Mouse (Mus musculus): ENCODE measurements at regions not wholly inside any gene's neighbourhood (a gene's known extent, or its start where the extent isn't known, plus 50 kb on each side); places are given as distances from the start of the nearest gene placed in this dataset.

DNA sequence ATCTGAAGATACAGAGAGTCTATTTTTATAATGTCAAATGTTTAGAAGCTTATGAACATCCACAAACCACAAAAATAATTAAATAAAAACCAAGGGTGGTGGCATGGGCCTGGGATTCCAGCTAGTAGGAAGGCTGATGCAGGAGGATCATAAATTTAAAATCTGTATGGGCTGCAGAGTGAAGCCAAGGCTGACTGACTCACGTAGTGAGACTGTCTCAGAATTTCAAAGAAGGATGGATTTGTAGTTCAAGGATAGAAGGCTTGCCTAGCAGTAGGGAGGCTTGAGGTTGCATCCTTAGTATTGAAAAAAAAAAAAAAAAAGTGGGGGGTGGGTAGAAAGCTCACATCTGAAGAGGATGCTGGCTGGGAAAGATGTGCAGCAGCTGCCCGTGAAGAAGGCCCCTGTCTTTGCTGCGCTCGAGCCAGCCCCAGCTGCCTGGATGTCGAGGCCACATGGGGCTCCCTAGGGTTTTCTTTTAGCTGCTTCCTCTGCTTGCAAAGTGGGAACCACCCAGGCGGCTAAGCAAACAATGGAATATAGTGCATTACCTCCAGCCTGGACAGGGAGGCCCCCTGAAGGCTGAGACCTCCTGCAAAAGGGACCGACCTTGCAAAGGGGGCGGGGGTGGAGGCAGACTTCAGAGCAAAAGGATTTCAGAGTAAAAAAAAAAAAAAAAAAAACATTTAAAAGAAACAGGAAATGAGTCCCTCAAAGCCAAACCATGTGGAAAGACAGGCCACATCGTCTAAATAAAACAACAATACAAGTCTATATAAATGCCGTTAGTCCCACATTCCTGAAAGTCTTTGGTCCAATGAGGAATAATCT, 101.3 kb downstream of the Tmco5 start:
- no peak for DNase-seq (ENCODE audit: low read depth)

GRCm38 (mm10) chr2:116980692-116981091, 102.2 kb downstream of the Tmco5 start:
- no peak for DNase-seq (ENCODE audit: low read depth)

GRCm38 (mm10) chr2:116983351-116983750, 104.9 kb downstream of the Tmco5 start:
- DNase-seq (ENCODE audit: low read depth), result no peak

GRCm38 (mm10) chr2:116983821-116984351, 105.4 kb downstream of the Tmco5 start:
- no peak for DNase-seq (ENCODE audit: low read depth)

DNA sequence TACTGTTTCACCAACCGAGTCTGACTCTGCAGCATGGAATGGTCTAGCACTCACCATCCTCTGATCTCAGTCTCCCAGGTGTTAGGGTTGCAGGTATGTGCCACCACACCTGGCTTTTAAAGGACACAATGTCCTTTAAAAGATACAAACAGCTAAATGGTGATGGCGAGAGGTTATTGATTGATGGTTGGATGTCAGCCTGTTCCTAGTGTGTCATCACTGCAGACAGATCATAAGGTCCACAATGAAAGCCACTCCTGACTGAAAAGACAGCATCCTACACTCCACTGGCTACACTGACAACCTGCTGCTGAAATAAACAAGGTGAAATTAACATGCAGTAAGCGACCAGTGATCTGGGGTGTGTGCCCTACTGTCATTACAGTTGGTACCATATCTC, 106.1 kb downstream of the Tmco5 start:
- no peak for DNase-seq (ENCODE audit: low read depth)

- no peak for DNase-seq (ENCODE audit: low read depth)
These were observed 107.1 kb downstream of the Tmco5 start for GRCm38 (mm10) chr2:116985549-116985948.

GRCm38 (mm10) chr2:116988953-116989674, 110.6 kb downstream of the Tmco5 start:
- DNase-seq (ENCODE audit: low read depth), result no peak

GRCm38 (mm10) chr2:116990106-116990505, 111.6 kb downstream of the Tmco5 start:
- no peak for DNase-seq (ENCODE audit: low read depth)

GRCm38 (mm10) chr2:116991561-116992042, 113.1 kb downstream of the Tmco5 start:
- no peak for DNase-seq (ENCODE audit: low read depth)

DNA sequence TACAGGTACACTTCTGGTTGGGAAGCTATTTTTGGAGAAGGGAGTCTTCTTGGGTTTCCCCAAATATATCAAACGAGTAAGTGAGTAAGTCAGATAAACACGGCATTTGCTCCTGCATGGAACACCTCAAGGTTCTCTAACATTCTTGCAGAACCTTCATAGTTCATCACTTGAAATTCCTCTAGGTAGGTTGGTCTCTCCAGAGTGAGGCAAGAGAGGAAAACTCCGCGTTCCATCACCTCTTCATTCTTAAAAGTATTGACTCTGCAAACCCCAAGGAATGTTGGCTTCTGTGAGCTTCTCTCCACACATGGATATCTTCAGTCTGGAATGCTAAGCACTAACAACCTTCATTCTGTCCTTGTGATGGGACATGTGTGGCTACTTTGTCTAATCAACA, 115.2 kb downstream of the Tmco5 start:
- no peak for DNase-seq (ENCODE audit: low read depth)

DNA sequence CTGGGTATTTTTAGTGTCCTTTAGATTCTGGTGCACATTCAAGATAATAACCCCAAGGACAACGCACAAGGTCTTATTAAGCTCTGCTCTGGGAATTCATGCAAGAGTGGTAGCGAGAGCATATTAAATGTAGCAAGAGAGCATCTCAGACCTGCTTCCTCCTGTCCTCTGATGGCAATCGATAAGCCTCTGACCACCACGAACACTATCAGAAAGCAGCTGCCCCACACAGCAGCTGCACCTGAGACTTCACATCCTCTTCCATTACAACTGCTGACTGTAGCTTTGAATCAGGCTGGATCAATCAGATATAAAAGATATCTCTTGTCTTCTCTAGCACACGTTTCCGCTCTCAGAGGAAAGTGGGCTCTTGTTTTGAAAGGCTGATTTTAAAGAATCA, 117.8 kb downstream of the Tmco5 start:
- DNase-seq (ENCODE audit: low read depth), result no peak

DNA sequence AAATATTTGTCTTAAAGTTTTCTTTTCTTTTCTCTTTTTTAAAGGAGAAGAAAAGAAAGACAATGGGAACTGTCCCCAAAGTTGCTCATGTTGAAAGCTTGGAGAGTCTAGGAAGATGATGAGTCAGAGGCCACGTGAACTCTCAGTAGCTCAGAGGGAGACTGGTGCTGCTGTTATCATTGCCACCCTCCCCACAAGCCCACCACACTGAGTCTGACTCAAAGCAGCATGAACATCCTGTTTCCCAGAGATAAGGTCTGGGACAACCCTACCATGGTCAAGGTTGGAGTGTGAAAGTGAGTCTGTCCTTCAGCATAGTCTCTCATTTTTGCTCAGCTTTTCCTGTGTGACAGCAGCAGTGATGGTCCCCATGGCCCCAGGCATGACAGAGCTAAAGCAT, 120.3 kb downstream of the Tmco5 start:
- DNase-seq (ENCODE audit: low read depth), result no peak

GRCm38 (mm10) chr2:116999592-116999991, 121.1 kb downstream of the Tmco5 start:
- DNase-seq (ENCODE audit: low read depth), result no peak

DNA sequence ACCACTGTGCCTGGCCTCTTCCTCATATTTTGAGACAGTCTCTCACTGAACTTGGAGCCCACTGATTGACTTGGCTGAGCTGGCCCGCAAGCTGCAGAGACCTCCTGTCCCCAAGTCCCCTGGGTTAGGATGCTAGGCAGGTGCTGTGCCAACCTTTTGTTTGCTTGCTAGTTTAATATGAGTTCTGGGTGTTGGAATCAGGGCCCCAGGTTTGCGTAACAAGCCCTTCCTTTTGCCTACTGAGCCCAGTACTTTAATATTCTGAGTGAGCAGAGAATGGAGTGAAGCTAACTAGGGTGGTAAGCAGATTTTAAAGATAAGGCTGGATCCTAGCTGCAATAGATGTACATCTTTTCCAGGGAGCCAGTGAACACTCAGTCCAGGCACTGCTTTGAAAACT, 117.2 kb upstream of the Spred1 start:
- DNase-seq (ENCODE audit: low read depth), result no peak

- no peak for DNase-seq (ENCODE audit: low read depth)
These were observed 114.3 kb upstream of the Spred1 start for GRCm38 (mm10) chr2:117006846-117007245.

DNA sequence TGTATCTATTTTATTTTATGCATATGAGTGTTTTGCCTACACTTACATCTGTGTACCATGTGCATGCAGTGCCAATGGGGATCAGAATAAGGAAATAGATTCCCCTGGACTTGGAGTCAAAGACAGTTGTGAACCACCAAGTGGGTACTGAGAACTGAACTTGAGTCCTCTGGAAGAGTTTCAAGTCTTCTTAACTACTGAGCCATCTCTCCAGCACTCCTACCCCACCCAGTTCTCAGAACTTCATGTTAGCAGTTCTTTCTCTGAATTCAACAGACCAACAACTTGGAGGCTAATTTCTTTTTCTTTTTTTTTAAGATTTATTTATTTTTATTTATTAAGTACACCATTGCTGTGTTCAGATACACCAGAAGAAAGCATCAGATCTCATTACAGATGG, 112.3 kb upstream of the Spred1 start:
- no peak for DNase-seq (ENCODE audit: low read depth)

- DNase-seq (ENCODE audit: low read depth), result no peak
These were observed 111.2 kb upstream of the Spred1 start for GRCm38 (mm10) chr2:117010001-117010400.

- DNase-seq (ENCODE audit: low read depth), result no peak
These were observed 110.2 kb upstream of the Spred1 start for GRCm38 (mm10) chr2:117010942-117011341.

GRCm38 (mm10) chr2:117017921-117018651, 103.1 kb upstream of the Spred1 start:
- no peak for DNase-seq (ENCODE audit: low read depth)

DNA sequence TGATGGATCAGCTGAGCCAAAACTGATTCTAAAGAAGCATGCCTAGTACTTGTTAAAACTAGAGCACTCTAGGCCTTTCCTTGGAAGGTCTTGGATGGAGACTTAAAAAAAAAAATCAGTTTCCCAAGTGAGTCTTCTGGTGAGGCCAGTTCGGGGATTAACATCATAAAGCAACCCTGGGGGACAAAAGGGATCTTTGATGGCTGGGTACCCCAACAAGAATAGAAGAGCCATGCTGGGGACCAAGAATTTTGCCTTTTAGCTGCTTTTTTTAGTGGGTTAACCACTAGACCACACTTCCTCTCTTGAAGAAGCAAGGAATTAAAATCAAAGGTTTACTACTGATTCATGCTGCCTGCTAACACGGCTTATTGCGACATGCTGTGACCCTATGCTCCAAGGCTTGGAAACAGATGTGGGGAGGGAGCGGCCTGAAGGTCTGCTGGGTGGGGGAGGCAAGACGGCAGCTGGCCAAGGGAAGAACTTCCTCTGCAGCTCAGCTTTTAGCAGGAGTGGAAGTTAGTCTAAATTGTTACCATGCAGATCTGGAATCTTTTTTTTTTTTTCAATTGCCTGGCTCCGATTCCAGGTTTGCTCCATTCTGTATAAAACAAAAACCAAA, 102.1 kb upstream of the Spred1 start:
- DNase-seq (ENCODE audit: low read depth), result no peak

DNA sequence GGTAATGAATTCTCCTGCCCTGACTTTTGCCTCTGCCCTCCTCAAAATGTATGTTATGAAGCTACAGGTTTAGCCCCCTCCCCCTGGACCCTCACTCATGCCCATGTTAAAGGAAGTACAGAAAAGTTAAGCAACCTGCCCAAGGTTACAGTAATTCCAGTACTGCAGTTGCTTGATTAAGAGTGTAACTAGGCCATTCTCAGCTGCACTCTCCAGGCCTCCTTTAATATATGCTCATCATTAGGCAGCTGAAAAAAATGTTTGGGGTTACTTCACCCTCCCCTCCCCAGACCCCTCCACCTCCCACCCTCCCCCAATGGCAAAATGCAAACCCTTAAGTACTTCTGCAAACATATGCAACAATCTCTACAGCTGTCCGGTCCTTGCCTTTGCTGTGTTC, 101.6 kb upstream of the Spred1 start:
- DNase-seq (ENCODE audit: low read depth), result no peak

DNA sequence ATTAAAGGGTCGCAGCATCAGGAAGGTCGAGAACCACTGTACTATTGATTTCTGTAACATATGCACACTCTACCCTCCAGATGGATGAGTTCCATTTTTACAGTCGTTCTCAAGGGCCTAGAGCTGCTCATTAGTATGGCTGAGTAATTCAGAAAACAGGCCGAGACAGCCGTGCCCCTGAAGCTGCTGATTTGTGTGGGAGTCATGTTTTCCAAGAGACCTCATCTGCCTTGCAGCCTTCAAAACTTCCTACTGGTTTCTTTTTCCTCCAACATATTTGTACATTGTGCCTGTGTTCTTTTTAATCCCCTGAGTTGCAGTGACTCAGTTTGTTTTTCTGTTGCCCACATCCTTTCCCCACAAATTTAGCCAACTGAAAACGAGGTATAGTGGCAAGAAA, 99.4 kb upstream of the Spred1 start:
- no peak for DNase-seq (ENCODE audit: low read depth)
